ENCODE assay signal across 28 mouse cellular contexts in the genomic region with DNA sequence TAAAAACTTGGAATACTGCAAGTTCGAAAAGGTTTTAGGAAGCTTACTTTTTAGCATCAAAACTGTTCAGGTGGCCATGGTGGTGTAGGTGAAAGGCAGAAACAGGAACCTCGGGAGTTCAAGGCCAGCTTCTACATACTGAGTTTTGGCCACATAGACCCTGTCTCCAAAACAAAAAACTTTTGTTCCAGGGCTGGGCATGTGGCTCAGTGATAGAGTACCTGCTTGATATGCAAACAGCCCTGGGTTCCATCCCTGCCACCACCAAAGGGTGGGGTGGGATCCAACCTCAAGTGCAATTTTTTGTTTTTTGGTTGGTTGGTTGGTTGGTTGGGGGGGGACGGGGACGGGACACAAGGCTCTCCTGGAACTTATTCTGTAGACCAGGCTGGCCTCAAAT. TPM values are rescaled to one million over a fixed set of nuclear protein-coding genes. Genes with fewer than 3 reads are reported as not detected.
A peak's percentile ranks its signal among the peaks of the same experiment; 100 is the strongest.
DNase-seq lines count a peak whose midpoint lies in the region; ATAC-seq and TF ChIP-seq lines count a peak whose summit lies in the region.
"Had no signal": no experiment of that assay in that cellular context is flagged by ENCODE, and none has a peak within 500 bp of the region (broad histone marks: within the 10 kb centered on the region; RNA-seq: fewer than 3 reads in every experiment).

No protein-coding gene starts in this region.

- no peak for DNase-seq in lung, embryonic 14.5 days
- no peak for DNase-seq in lung, postnatal 0 days (ENCODE audit: low spot score)
- DNase-seq in ES-E14 (ENCODE audit: low read depth, low spot score) (no peak), adipocyte (ENCODE audit: low spot score) (no peak)
- no peak for DNase-seq in right cerebral cortex, postnatal 25 days
- DNase-seq: adrenal gland, postnatal 25 days; B cell, adult 2 months; cerebellum, adult 18-20 months; cerebellum, postnatal 10 days; kidney, adult 9 months; kidney, postnatal 10 days; layer of hippocampus, postnatal 36 days; lung, adult 2 months; thymus, adult 18-20 months; thymus, postnatal 4 days had no signal

- peaks cover 31% of the 10 kb centered on the region for H3K36me3 ChIP-seq in lung, embryonic 14.5 days (ENCODE audit: insufficient read depth)
- peaks cover 4% of the 10 kb centered on the region; the same call in 1 of the 2 replicates for H3K36me3 ChIP-seq in lung, postnatal 0 days (ENCODE audit: insufficient read depth, low read length)
- H3K36me3 ChIP-seq in ES-E14 (ENCODE audit: control insufficient read depth, insufficient read depth, low read length, poor library complexity, severe bottlenecking), result peaks cover 20% of the 10 kb centered on the region
- peaks cover 23% of the 10 kb centered on the region for H3K36me3 ChIP-seq in embryonic facial prominence, embryonic 15.5 days

- no peaks in the 10 kb centered on the region for H3K9me3 ChIP-seq in lung, embryonic 14.5 days (ENCODE audit: low read depth, low read length)
- H3K9me3 ChIP-seq in lung, postnatal 0 days (ENCODE audit: low read length), result no peaks in the 10 kb centered on the region
- H3K9me3 ChIP-seq in ES-E14 (ENCODE audit: control insufficient read depth, insufficient read depth, low read depth, low read length), result no peaks in the 10 kb centered on the region
- H3K9me3 ChIP-seq in embryonic facial prominence, embryonic 15.5 days (replicated peaks), result no peaks in the 10 kb centered on the region
- H3K9me3 ChIP-seq: heart, embryonic 13.5 days; intestine, embryonic 15.5 days; limb, embryonic 10.5 days; limb, embryonic 15.5 days; midbrain, embryonic 12.5 days; neural tube, embryonic 12.5 days had no signal

- TF ChIP-seq CTCF in lung, embryonic 14.5 days (IDR thresholded peaks at IDR 0.05; ENCODE audit: low read depth), result no peak
- no peak for TF ChIP-seq CTCF in lung, postnatal 0 days (IDR thresholded peaks at IDR 0.05)

- 88% methylated on average over 4 of the region's 4 CpGs for WGBS in lung, embryonic 14.5 days
- 84% methylated on average over 4 of the region's 4 CpGs for WGBS in lung, postnatal 0 days
- 83% methylated on average over 4 of the region's 4 CpGs for WGBS in embryonic facial prominence, embryonic 15.5 days

- ATAC-seq in lung, embryonic 14.5 days (ENCODE audit: insufficient read depth), result no peak
- ATAC-seq in lung, postnatal 0 days, result no peak
- no peak for ATAC-seq in embryonic facial prominence, embryonic 15.5 days (ENCODE audit: insufficient number of reproducible peaks, low FRiP score, low TSS enrichment, low read depth)
- ATAC-seq: forebrain, embryonic 14.5 days; hindbrain, postnatal 0 days; intestine, embryonic 15.5 days; Patski had no signal

- no peak for TF ChIP-seq EP300 in lung, postnatal 0 days (IDR thresholded peaks at IDR 0.05)

- H3K9ac ChIP-seq in lung, embryonic 14.5 days, result no peak overlapping the region
- H3K9ac ChIP-seq in lung, postnatal 0 days (replicated peaks; ENCODE audit: low read depth), result no peak overlapping the region
- H3K9ac ChIP-seq in ES-E14 (ENCODE audit: insufficient read depth, low read depth, low read length, poor library complexity, severe bottlenecking), result no peak overlapping the region
- no peak overlapping the region for H3K9ac ChIP-seq in embryonic facial prominence, embryonic 15.5 days
- H3K9ac ChIP-seq: heart, embryonic 13.5 days; intestine, embryonic 15.5 days; limb, embryonic 15.5 days; liver, embryonic 14.5 days; midbrain, embryonic 12.5 days; neural tube, embryonic 12.5 days had no signal

- no peak overlapping the region for H3K4me3 ChIP-seq in lung, embryonic 14.5 days (ENCODE audit: low read depth, low read length)
- H3K4me3 ChIP-seq in lung, postnatal 0 days (ENCODE audit: low read depth, low read length), result no peak overlapping the region
- no peak overlapping the region for H3K4me3 ChIP-seq in ES-E14 (ENCODE audit: insufficient read depth in 1 of 2, low read depth in 1 of 2, low read length in 2 of 2, poor library complexity in 1 of 2, severe bottlenecking in 1 of 2)
- no peak overlapping the region for H3K4me3 ChIP-seq in embryonic facial prominence, embryonic 15.5 days (replicated peaks)
- H3K4me3 ChIP-seq: heart, embryonic 13.5 days; intestine, embryonic 15.5 days; limb, embryonic 10.5 days; limb, embryonic 15.5 days; megakaryocyte, embryonic 14.5 days; midbrain, embryonic 12.5 days; myocyte; neural tube, embryonic 12.5 days had no signal

- 0 out of 2 replicates have a peak, but pooled peaks cover 4% of the 10 kb centered on the region for H3K4me1 ChIP-seq in lung, embryonic 14.5 days (ENCODE audit: insufficient read depth)
- no peaks in the 10 kb centered on the region for H3K4me1 ChIP-seq in lung, postnatal 0 days (ENCODE audit: insufficient read depth, low read depth, low read length)
- H3K4me1 ChIP-seq in ES-E14 (ENCODE audit: control insufficient read depth in 2 of 2, insufficient read depth in 2 of 2, low read length in 2 of 2, poor library complexity in 1 of 2), result peaks cover 2 to 11% of the 10 kb centered on the region in 2 experiments; a peak in 3 of 4 replicates
- H3K4me1 ChIP-seq in embryonic facial prominence, embryonic 15.5 days, result peaks cover 18% of the 10 kb centered on the region
- H3K4me1 ChIP-seq: megakaryocyte, embryonic 14.5 days; midbrain, embryonic 12.5 days; neural tube, embryonic 12.5 days had no signal

- H3K27me3 ChIP-seq in lung, embryonic 14.5 days (ENCODE audit: insufficient read depth, low read length), result no peaks in the 10 kb centered on the region
- no peaks in the 10 kb centered on the region for H3K27me3 ChIP-seq in lung, postnatal 0 days (replicated peaks; ENCODE audit: insufficient read depth, low read length)
- no peaks in the 10 kb centered on the region for H3K27me3 ChIP-seq in embryonic facial prominence, embryonic 15.5 days
- H3K27me3 ChIP-seq: heart, embryonic 13.5 days; intestine, embryonic 15.5 days; limb, embryonic 15.5 days; midbrain, embryonic 12.5 days; neural tube, embryonic 12.5 days; Patski had no signal

- peak overlapping the region; percentile 21; the same call in 1 of the 2 replicates for H3K27ac ChIP-seq in lung, embryonic 14.5 days (ENCODE audit: low read depth)
- no peak overlapping the region for H3K27ac ChIP-seq in lung, postnatal 0 days (ENCODE audit: low read length)
- H3K27ac ChIP-seq in ES-E14 (ENCODE audit: insufficient read depth, low read depth, low read length, poor library complexity, severe bottlenecking), result peak overlapping the region; percentile 32; the same call in 1 of the 2 replicates
- H3K27ac ChIP-seq in embryonic facial prominence, embryonic 15.5 days (replicated peaks), result peak overlapping the region; percentile 76; the same call in 1 of the 2 replicates
- H3K27ac ChIP-seq: hindbrain, postnatal 0 days; limb, embryonic 10.5 days; liver, embryonic 14.5 days; midbrain, embryonic 12.5 days; neural tube, embryonic 12.5 days had no signal

- in situ Hi-C loops in ES-E14 (cut with MboI; ENCODE audit: low sequenced_read_pairs in 2 of 2, unreplicated experiment in 2 of 2), result no loop called here

- no peak overlapping the region for H3K4me2 ChIP-seq in lung, embryonic 14.5 days
- no peak overlapping the region for H3K4me2 ChIP-seq in lung, postnatal 0 days (replicated peaks; ENCODE audit: low read depth, low read length)
- H3K4me2 ChIP-seq in embryonic facial prominence, embryonic 15.5 days (replicated peaks), result no peak overlapping the region
- H3K4me2 ChIP-seq: heart, embryonic 13.5 days; intestine, embryonic 15.5 days; limb, embryonic 15.5 days; midbrain, embryonic 12.5 days; neural tube, embryonic 12.5 days had no signal

TF ChIP-seq in ES-E14, 5 proteins besides CTCF, POLR2A, EP300 and RAD21:
- TF ChIP-seq ZNF384 (IDR thresholded peaks at IDR 0.05; ENCODE audit: low read depth, low read length) (no peak), CHD2 (IDR thresholded peaks at IDR 0.05; ENCODE audit: low read depth, low read length) (no peak), HCFC1 (IDR thresholded peaks at IDR 0.05; ENCODE audit: borderline replicate concordance, insufficient read depth, low read length) (no peak), MAFK (IDR thresholded peaks at IDR 0.05; ENCODE audit: insufficient read depth, low read depth, low read length) (no peak), ZC3H11A (IDR thresholded peaks at IDR 0.05; ENCODE audit: borderline replicate concordance, low read depth, low read length) (no peak)

RNA-seq across cellular contexts. Expression of a gene that starts 10.1 kb away (rescaled TPM):
- polyA plus RNA-seq in lung, embryonic 14.5 days (2014; fragmentation: Nextera tagmentation; extraction: Ambion mirVana), result 21.1 and 22.1 TPM in 2 replicates
- polyA plus RNA-seq in lung, postnatal 0 days (2015; fragmentation: Nextera tagmentation; extraction: Ambion mirVana), result 13.4 and 16.3 TPM in 2 replicates
- 32.4 and 45.7 TPM in 2 replicates for total RNA-seq in ES-E14 (2012; rRNA removed)
- polyA plus RNA-seq in embryonic facial prominence, embryonic 15.5 days (2015; fragmentation: Nextera tagmentation; extraction: Ambion mirVana), result 18.3 and 21.6 TPM in 2 replicates

RNA-seq across cellular contexts. Expression of a gene that starts 32.0 kb away (rescaled TPM):
- 79.2 and 80.4 TPM in 2 replicates for polyA plus RNA-seq in lung, embryonic 14.5 days (2014; fragmentation: Nextera tagmentation; extraction: Ambion mirVana)
- 25.4 and 26.7 TPM in 2 replicates for polyA plus RNA-seq in lung, postnatal 0 days (2015; fragmentation: Nextera tagmentation; extraction: Ambion mirVana)
- 87.5 and 118 TPM in 2 replicates for total RNA-seq in ES-E14 (2012; rRNA removed)
- polyA plus RNA-seq in embryonic facial prominence, embryonic 15.5 days (2015; fragmentation: Nextera tagmentation; extraction: Ambion mirVana), result 59.7 and 60.5 TPM in 2 replicates

RNA-seq across cellular contexts. Expression of a gene that starts 55.4 kb away (rescaled TPM):
- polyA plus RNA-seq in lung, embryonic 14.5 days (2014; fragmentation: Nextera tagmentation; extraction: Ambion mirVana), result 0.28 and 0.39 TPM in 2 replicates
- polyA plus RNA-seq in lung, postnatal 0 days (2015; fragmentation: Nextera tagmentation; extraction: Ambion mirVana), result 0.13 and 0.32 TPM in 2 replicates
- 4.4 and 5.0 TPM in 2 replicates for total RNA-seq in ES-E14 (2012; rRNA removed)
- 1.3 TPM in 2 replicates for polyA plus RNA-seq in embryonic facial prominence, embryonic 15.5 days (2015; fragmentation: Nextera tagmentation; extraction: Ambion mirVana)
